Mouse (Mus musculus): ENCODE data around the gene Gm10309. TPM values are rescaled to one million over a fixed set of nuclear protein-coding genes. Genes with fewer than 3 reads are reported as not detected.
A peak's percentile ranks its signal among the peaks of the same experiment; 100 is the strongest.

Gm10309 gene
- polyA plus RNA-seq, 1 experiment from 2014 or later: 0.13 TPM

DNA sequence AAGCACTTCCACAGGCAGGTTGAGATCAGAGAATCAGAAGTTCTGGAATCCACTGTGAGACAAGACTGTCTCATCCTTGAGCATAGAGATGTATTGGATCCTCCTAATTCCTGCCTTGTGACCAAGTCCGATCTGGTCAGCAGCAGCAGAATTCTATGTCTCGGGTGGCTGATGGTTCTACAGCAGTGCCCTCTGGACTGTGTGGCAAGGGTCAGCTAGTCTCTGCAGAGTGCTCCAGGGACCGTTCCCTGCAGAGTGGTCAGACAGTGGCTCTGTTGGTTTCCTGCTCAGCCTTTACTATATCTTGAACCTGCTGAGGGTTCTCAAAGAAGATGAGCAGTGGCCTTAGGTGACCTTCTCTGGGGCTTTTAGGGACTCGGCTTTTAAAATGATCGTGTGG, 17.6 kb upstream of the Gm10309 start:
- Histone ChIP-seq H3K9ac (replicated peaks; ENCODE audit: low read length) (no peak overlapping the region), H3K4me2 (ENCODE audit: low read length) (no peak overlapping the region), H3K27ac (replicated peaks; ENCODE audit: low read depth, low read length) (no peak overlapping the region), H3K27me3 (ENCODE audit: control insufficient read depth, insufficient read depth, low read length) (no peaks in the 10 kb centered on the region), H3K36me3 (ENCODE audit: control insufficient read depth, insufficient read depth, low read length) (no peaks in the 10 kb centered on the region), H3K4me3 (replicated peaks; ENCODE audit: low read depth, low read length) (no peak overlapping the region), H3K4me1 (ENCODE audit: control insufficient read depth, insufficient read depth, low read length) (no peaks in the 10 kb centered on the region), H3K9me3 (ENCODE audit: control insufficient read depth, low read length) (no peaks in the 10 kb centered on the region)
- 97% methylated on average over 5 of the region's 5 CpGs for WGBS
- ATAC-seq (ENCODE audit: low FRiP score, low TSS enrichment) (no peak), DNase-seq (no peak)

DNA sequence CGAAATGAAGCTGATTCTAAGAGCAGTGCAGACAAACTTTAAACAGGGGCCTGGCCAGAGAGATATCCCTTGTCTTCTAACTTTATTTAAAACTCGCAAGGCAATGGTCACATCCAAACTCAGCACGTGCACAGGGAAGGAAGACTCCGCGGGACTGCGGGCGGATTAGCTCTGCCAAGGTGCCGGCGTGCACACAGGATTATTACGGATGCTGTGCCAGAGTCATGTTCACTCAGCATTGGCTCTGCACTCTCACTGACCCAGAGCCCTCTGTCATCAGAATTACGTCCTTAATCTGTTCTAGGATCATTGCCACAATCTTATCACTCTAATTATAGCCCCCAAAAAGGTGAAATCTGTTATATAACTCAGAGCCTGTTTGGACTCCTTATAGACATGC, 16.2 kb upstream of the Gm10309 start:
- no peak overlapping the region for H3K4me3 ChIP-seq (replicated peaks; ENCODE audit: low read depth, low read length)
- ATAC-seq (ENCODE audit: low FRiP score, low TSS enrichment): no peak

DNA sequence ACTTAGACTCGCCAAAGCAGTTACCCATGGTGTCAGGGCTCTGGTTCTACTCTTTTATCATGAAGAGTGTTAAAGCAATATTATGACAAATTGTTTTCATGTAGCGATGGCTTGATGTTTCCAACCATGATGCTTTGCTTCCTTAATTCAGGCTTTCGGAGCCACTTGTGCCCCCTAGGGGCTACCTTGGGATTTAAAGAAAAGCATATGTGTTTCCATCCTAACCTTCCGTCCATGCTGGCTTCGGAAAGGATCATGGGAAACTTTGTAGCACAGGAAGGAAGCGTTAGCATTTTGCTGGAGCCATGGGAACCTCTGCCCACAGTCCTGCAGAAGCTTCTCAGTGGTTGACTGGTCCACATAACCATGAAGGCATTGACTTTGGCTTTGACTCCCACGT, 13.6 kb upstream of the Gm10309 start:
- Histone ChIP-seq H3K36me3 (ENCODE audit: control insufficient read depth, insufficient read depth, low read length) (no peaks in the 10 kb centered on the region), H3K9me3 (ENCODE audit: control insufficient read depth, low read length) (no peaks in the 10 kb centered on the region), H3K4me3 (replicated peaks; ENCODE audit: low read depth, low read length) (no peak overlapping the region), H3K9ac (replicated peaks; ENCODE audit: low read length) (no peak overlapping the region), H3K27me3 (ENCODE audit: control insufficient read depth, insufficient read depth, low read length) (no peaks in the 10 kb centered on the region), H3K4me2 (ENCODE audit: low read length) (no peak overlapping the region), H3K4me1 (ENCODE audit: control insufficient read depth, insufficient read depth, low read length) (no peaks in the 10 kb centered on the region), H3K27ac (replicated peaks; ENCODE audit: low read depth, low read length) (no peak overlapping the region)
- ATAC-seq (ENCODE audit: low FRiP score, low TSS enrichment): no peak
- WGBS: 91% methylated on average over 7 of the region's 7 CpGs
- DNase-seq: no peak

More for the DNA sequence above, 16.2 kb upstream of the Gm10309 start:
- H3K27me3 ChIP-seq (ENCODE audit: control insufficient read depth, insufficient read depth, low read length): no peaks in the 10 kb centered on the region
- no peak overlapping the region for H3K4me2 ChIP-seq (ENCODE audit: low read length)
- no peaks in the 10 kb centered on the region for H3K36me3 ChIP-seq (ENCODE audit: control insufficient read depth, insufficient read depth, low read length)
- H3K9me3 ChIP-seq (ENCODE audit: control insufficient read depth, low read length): no peaks in the 10 kb centered on the region
- H3K4me1 ChIP-seq (ENCODE audit: control insufficient read depth, insufficient read depth, low read length): no peaks in the 10 kb centered on the region
- DNase-seq: no peak
- WGBS: 89% methylated on average over 11 of the region's 11 CpGs
- H3K9ac ChIP-seq (replicated peaks; ENCODE audit: low read length): no peak overlapping the region
- no peak overlapping the region for H3K27ac ChIP-seq (replicated peaks; ENCODE audit: low read depth, low read length)

DNA sequence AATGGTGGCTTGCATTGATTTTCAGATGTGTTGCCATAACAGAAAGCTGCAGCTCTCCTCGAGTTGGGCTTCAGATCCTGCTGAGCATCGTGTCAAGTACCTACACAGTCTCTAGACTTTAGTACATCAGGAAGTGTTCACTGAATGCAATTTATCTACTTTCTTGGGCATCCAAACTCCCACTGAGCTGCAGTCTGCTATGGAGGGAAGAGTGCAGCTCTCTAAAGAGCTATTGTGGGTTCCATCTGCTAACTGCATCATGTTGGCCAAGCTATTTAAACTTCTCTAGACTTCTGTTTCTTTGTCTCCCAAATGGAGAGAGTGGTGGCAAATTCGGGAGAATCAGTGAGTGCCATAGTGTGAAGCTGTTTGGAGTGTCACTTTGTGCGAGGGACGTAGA, 11.6 kb upstream of the Gm10309 start:
- ATAC-seq (ENCODE audit: low FRiP score, low TSS enrichment) (no peak), DNase-seq (no peak)
- H3K27me3 ChIP-seq (ENCODE audit: control insufficient read depth, insufficient read depth, low read length): no peaks in the 10 kb centered on the region
- no peaks in the 10 kb centered on the region for H3K36me3 ChIP-seq (ENCODE audit: control insufficient read depth, insufficient read depth, low read length)
- no peak overlapping the region for H3K27ac ChIP-seq (replicated peaks; ENCODE audit: low read depth, low read length)
- no peaks in the 10 kb centered on the region for H3K4me1 ChIP-seq (ENCODE audit: control insufficient read depth, insufficient read depth, low read length)
- 85% methylated on average over 5 of the region's 5 CpGs for WGBS
- H3K9ac ChIP-seq (replicated peaks; ENCODE audit: low read length): no peak overlapping the region
- no peak overlapping the region for H3K4me2 ChIP-seq (ENCODE audit: low read length)
- H3K9me3 ChIP-seq (ENCODE audit: control insufficient read depth, low read length): no peaks in the 10 kb centered on the region
- no peak overlapping the region for H3K4me3 ChIP-seq (replicated peaks; ENCODE audit: low read depth, low read length)

DNA sequence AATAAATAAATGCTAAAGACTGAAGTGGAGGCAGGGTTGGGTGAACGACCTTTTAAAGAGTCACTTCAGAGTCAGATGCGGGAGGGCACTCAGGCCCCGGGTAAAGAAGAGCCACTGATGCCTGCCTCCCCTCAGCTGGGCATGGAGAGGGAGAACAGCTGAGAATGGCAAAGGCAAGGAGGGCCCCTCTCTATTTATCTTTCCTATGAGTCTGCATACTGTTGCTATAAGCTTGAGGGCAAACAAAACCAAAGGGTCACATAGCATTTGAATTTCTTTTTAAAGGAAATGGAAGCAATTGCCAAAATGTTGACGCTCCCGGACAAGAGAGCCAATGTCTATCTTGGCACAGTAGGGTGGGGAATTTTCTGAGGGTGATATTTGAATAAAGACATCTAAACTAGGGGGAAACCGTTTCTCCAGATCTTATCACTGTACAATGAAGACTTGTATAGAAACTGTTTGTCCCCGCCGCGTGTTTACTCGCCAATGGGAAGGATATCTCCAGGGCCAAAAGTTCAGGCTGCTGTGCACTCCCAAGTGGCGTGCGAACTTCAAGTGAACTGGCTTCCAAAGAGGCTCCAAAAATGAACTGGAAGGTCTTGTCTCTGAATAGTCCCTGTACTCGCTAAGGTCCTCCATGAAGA, 10.1 kb upstream of the Gm10309 start:
- Histone ChIP-seq H3K4me3 (replicated peaks; ENCODE audit: low read depth, low read length) (no peak overlapping the region), H3K27ac (replicated peaks; ENCODE audit: low read depth, low read length) (no peak overlapping the region), H3K9ac (replicated peaks; ENCODE audit: low read length) (no peak overlapping the region), H3K27me3 (ENCODE audit: control insufficient read depth, insufficient read depth, low read length) (no peaks in the 10 kb centered on the region), H3K4me2 (ENCODE audit: low read length) (no peak overlapping the region), H3K4me1 (ENCODE audit: control insufficient read depth, insufficient read depth, low read length) (no peaks in the 10 kb centered on the region), H3K9me3 (ENCODE audit: control insufficient read depth, low read length) (no peaks in the 10 kb centered on the region), H3K36me3 (ENCODE audit: control insufficient read depth, insufficient read depth, low read length) (no peaks in the 10 kb centered on the region)
- DNase-seq (no peak), ATAC-seq (ENCODE audit: low FRiP score, low TSS enrichment) (no peak)
- WGBS: 92% methylated on average over 13 of the region's 13 CpGs

DNA sequence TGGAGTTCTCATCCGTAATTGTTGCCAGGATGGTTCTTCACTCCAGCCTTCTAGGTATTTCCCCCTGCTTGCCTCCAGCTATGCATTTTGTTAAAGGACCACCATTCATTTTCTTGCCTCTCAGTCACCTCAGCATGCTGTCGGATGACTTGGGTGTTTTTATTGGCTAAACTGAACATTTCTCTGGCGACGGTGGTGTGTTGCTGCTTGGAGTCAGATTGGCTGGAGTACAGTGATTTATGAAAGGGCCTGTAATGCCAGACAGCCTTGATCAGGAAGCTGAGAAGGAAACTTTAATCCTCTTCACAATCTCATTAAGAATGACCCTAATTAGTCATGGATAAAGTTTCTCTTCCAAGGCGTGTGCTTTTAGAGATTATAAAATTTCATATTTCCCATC, 4.8 kb upstream of the Gm10309 start:
- H3K27ac ChIP-seq (replicated peaks; ENCODE audit: low read depth, low read length): no peak overlapping the region
- no peaks in the 10 kb centered on the region for H3K9me3 ChIP-seq (ENCODE audit: control insufficient read depth, low read length)
- no peak overlapping the region for H3K9ac ChIP-seq (replicated peaks; ENCODE audit: low read length)
- H3K4me1 ChIP-seq (ENCODE audit: control insufficient read depth, insufficient read depth, low read length): no peaks in the 10 kb centered on the region
- H3K4me3 ChIP-seq (replicated peaks; ENCODE audit: low read depth, low read length): no peak overlapping the region
- DNase-seq (no peak), ATAC-seq (ENCODE audit: low FRiP score, low TSS enrichment) (no peak)
- H3K36me3 ChIP-seq (ENCODE audit: control insufficient read depth, insufficient read depth, low read length): no peaks in the 10 kb centered on the region
- H3K27me3 ChIP-seq (ENCODE audit: control insufficient read depth, insufficient read depth, low read length): no peaks in the 10 kb centered on the region
- no peak overlapping the region for H3K4me2 ChIP-seq (ENCODE audit: low read length)
- 87% methylated on average over 5 of the region's 5 CpGs for WGBS

DNA sequence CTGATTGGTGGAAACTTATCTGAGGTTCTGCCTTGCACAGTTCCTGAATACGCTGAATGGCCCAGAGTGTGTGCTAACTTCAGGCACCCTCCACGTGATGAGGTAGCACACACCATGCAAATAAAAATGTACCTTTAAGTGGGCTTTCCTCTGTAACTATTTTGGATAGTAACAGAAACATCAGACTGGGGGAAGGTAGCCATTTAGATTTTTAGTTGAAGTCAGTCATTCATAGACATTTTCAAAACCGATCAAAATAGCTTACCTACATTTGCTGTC, 3.1 kb upstream of the Gm10309 start:
- no peak overlapping the region for H3K27ac ChIP-seq (replicated peaks; ENCODE audit: low read depth, low read length)
- no peak overlapping the region for H3K4me3 ChIP-seq (replicated peaks; ENCODE audit: low read depth, low read length)
- no peak overlapping the region for H3K4me2 ChIP-seq (ENCODE audit: low read length)
- DNase-seq (no peak), ATAC-seq (ENCODE audit: low FRiP score, low TSS enrichment) (no peak)
- H3K36me3 ChIP-seq (ENCODE audit: control insufficient read depth, insufficient read depth, low read length): no peaks in the 10 kb centered on the region
- WGBS: 86% methylated on average over 3 of the region's 3 CpGs
- no peak overlapping the region for H3K9ac ChIP-seq (replicated peaks; ENCODE audit: low read length)
- no peaks in the 10 kb centered on the region for H3K27me3 ChIP-seq (ENCODE audit: control insufficient read depth, insufficient read depth, low read length)
- H3K4me1 ChIP-seq (ENCODE audit: control insufficient read depth, insufficient read depth, low read length): no peaks in the 10 kb centered on the region
- no peaks in the 10 kb centered on the region for H3K9me3 ChIP-seq (ENCODE audit: control insufficient read depth, low read length)

DNA sequence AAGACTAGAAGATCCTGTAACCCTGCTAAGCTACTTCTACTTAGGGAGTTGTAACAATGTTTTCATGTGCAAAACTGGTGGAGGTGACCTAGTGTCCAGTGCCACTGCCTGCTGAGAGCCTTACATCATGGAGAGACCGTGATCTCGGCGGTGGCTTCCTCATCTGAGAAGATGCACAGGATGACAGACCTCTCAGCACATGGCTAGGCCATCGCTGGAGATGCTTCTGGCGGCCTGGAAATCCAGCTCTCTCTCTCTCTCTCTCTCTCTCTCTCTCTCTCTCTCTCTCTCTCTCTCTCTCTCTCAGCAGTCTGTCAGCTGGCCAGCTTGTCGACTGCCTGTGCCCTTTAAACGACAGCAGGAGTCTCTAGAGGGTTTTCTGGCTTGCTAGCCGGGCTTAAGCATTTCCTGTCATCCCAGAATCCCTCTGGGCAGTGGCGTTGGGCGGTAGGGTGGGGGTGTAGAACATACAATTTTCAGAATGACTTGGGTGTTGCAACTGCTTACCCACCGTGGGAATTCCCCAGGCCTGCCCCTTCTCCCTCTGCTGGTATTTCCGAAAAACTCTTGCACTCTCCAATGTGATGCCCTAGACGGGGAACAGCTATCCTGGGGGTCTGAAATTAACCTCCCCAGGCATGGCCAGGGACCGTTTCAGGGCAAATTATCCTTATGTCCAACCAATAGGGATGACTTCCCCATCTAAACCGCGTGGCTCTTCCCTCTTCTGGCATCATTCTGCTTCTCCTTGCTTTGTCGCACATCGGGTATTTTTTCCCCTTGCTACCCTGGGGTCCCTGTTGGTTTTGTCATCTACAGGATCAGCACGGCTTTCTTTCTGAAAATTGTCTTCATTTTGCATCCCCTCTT, 2.5 kb upstream of the Gm10309 start:
- H3K27me3 ChIP-seq (ENCODE audit: control insufficient read depth, insufficient read depth, low read length): no peaks in the 10 kb centered on the region
- H3K9ac ChIP-seq (replicated peaks; ENCODE audit: low read length): no peak overlapping the region
- peak; percentile 33 for DNase-seq
- no peaks in the 10 kb centered on the region for H3K36me3 ChIP-seq (ENCODE audit: control insufficient read depth, insufficient read depth, low read length)
- H3K4me2 ChIP-seq (ENCODE audit: low read length): no peak overlapping the region
- no peak overlapping the region for H3K27ac ChIP-seq (replicated peaks; ENCODE audit: low read depth, low read length)
- H3K4me3 ChIP-seq (replicated peaks; ENCODE audit: low read depth, low read length): no peak overlapping the region
- no peaks in the 10 kb centered on the region for H3K9me3 ChIP-seq (ENCODE audit: control insufficient read depth, low read length)
- no peak for ATAC-seq (ENCODE audit: low FRiP score, low TSS enrichment)
- WGBS: 70% methylated on average over 19 of the region's 19 CpGs
- H3K4me1 ChIP-seq (ENCODE audit: control insufficient read depth, insufficient read depth, low read length): no peaks in the 10 kb centered on the region

DNA sequence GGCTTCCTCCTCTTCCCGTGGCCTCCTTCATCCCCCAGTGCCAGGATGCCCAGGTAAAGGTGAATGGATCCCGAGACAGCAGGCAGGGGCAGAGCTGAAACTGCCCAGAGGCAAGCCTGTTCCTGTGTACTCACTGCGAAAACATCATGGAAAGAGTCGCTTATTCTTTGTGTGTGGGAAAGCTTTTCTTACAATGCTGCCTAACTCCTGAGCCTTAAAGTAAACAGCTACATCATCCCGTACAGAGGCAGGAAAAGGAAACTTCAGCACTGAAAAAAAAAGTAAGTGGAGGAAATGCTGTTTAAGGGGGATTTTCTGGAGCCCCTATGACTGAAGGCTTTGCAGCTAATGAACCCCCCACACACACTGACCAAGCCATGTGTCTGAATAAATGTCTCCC, 1.8 kb upstream of the Gm10309 start:
- Histone ChIP-seq H3K9me3 (ENCODE audit: control insufficient read depth, low read length) (no peaks in the 10 kb centered on the region), H3K27ac (replicated peaks; ENCODE audit: low read depth, low read length) (no peak overlapping the region), H3K9ac (replicated peaks; ENCODE audit: low read length) (no peak overlapping the region), H3K4me1 (ENCODE audit: control insufficient read depth, insufficient read depth, low read length) (no peaks in the 10 kb centered on the region), H3K27me3 (ENCODE audit: control insufficient read depth, insufficient read depth, low read length) (no peaks in the 10 kb centered on the region), H3K4me2 (ENCODE audit: low read length) (no peak overlapping the region), H3K36me3 (ENCODE audit: control insufficient read depth, insufficient read depth, low read length) (no peaks in the 10 kb centered on the region), H3K4me3 (replicated peaks; ENCODE audit: low read depth, low read length) (no peak overlapping the region)
- DNase-seq (no peak), ATAC-seq (ENCODE audit: low FRiP score, low TSS enrichment) (no peak)
- 87% methylated on average over 5 of the region's 5 CpGs for WGBS

Measured in midbrain, embryonic 14.5 days (tissue).